Mouse (Mus musculus) bone marrow macrophage, adult 2 months (primary cell): ENCODE data around the gene Mdm2.

ENCODE experiments used
- CTCF ChIP-seq: IDR thresholded peaks from 2 replicates; pipeline ENCODE4 v1.5.1; 2012; ENCODE audit warnings: low read depth, mild to moderate bottlenecking, low read length, moderate library complexity
- POLR2A ChIP-seq: IDR thresholded peaks from 2 replicates; pipeline ENCODE4 v1.6.1; 2012; ENCODE audit warnings: mild to moderate bottlenecking, low read depth, low read length, borderline replicate concordance

GRCm38 (mm10) chr10:117742618-117743017, 32.1 kb upstream of the Mdm2 start:
- TF ChIP-seq CTCF (no peak), POLR2A (no peak)
